Mouse (Mus musculus) liver, embryonic 16.5 days (tissue): Measurements from ENCODE around the gene Gpx3. TPM values are rescaled to one million over a fixed set of nuclear protein-coding genes. Genes with fewer than 3 reads are reported as not detected.

ENCODE experiments used
- ATAC-seq: fragments of 200-750 bp; cut with Nextera tagmentation; 2 replicates; pipeline ENCODE4 v1.8.0; 2017; ENCODE audit warnings: low read depth, mild to moderate bottlenecking, moderate number of reproducible peaks, moderate library complexity
- H3K27ac ChIP-seq: fragments of 300-500 bp; sonication (generic); 2 replicates; pipeline ENCODE4 v1.5.1; 2014; ENCODE audit warnings: mild to moderate bottlenecking, low read length
- H3K27me3 ChIP-seq: fragments of 300-500 bp; sonication (generic); 2 replicates; pipeline ENCODE4 v1.6.1; 2014; ENCODE audit warnings: low read depth, low read length, mixed read lengths; ENCODE audit not compliant: control insufficient read depth, insufficient read depth
- H3K36me3 ChIP-seq: fragments of 300-500 bp; sonication (generic); 2 replicates; pipeline ENCODE4 v1.6.1; 2014; ENCODE audit warnings: mild to moderate bottlenecking; ENCODE audit not compliant: control insufficient read depth, insufficient read depth
- H3K4me1 ChIP-seq: fragments of 300-500 bp; sonication (generic); 2 replicates; pipeline ENCODE4 v1.6.1; 2014; ENCODE audit warnings: low read depth, low read length, mixed read lengths; ENCODE audit not compliant: control insufficient read depth
- H3K4me2 ChIP-seq: fragments of 300-500 bp; sonication (generic); 2 replicates; pipeline ENCODE4 v1.6.1; 2014; ENCODE audit warnings: low read depth, low read length, mixed read lengths
- H3K4me3 ChIP-seq: fragments of 300-500 bp; sonication (generic); 2 replicates; pipeline ENCODE4 v1.5.1; 2014; ENCODE audit warnings: low read depth, mild to moderate bottlenecking, low read length
- H3K9ac ChIP-seq: fragments of 300-500 bp; sonication (generic); 2 replicates; pipeline ENCODE4 v1.6.1; 2014; ENCODE audit warnings: low read depth, low read length
- H3K9me3 ChIP-seq: fragments of 300-500 bp; sonication (generic); replicated peaks from 2 replicates; pipeline ENCODE4 v1.6.1; 2016; ENCODE audit warnings: low read length; ENCODE audit not compliant: control insufficient read depth
- WGBS: fragments of 180-500 bp; shearing (Covaris S2); extraction: QIAGEN DNeasy Blood & Tissue Kit; methylation state at CpG from one replicate; pipeline ENCODE4 v1.1.7; 2014; ENCODE audit not compliant: insufficient replicate concordance; 5-methylcytosine and 5-hydroxymethylcytosine counted together
- polyA plus RNA-seq: library from polyadenylated mRNA; unstranded; fragments of >200 nt; fragmentation: Nextera tagmentation; extraction: Ambion mirVana; gene quantifications from 2 replicates; pipeline ENCODE4 v1.2.1, GENCODE M21; 2015

Gene Gpx3
- polyA plus RNA-seq, 1 experiment from 2014 or later: 45.2 TPM

GRCm38 (mm10) chr11:54936771-54937140 lies 34.5 kb downstream of the Gpx3 start:
- Histone ChIP-seq H3K4me3 (no peak overlapping the region), H3K9me3 (no peaks in the 10 kb centered on the region), H3K36me3 (no peaks in the 10 kb centered on the region), H3K9ac (no peak overlapping the region), H3K4me1 (no peaks in the 10 kb centered on the region; the same call in 1 of the 2 replicates), H3K27me3 (no peaks in the 10 kb centered on the region), H3K27ac (no peak overlapping the region), H3K4me2 (no peak overlapping the region)
- no peak for ATAC-seq
- 67% methylated on average over 3 of the region's 3 CpGs for WGBS

GRCm38 (mm10) chr11:54939501-54939900 lies 37.2 kb downstream of the Gpx3 start:
- ATAC-seq: no peak
- Histone ChIP-seq H3K4me1 (no peaks in the 10 kb centered on the region; the same call in 1 of the 2 replicates), H3K4me2 (no peak overlapping the region), H3K36me3 (no peaks in the 10 kb centered on the region), H3K27ac (no peak overlapping the region), H3K4me3 (no peak overlapping the region), H3K27me3 (no peaks in the 10 kb centered on the region), H3K9ac (no peak overlapping the region), H3K9me3 (no peaks in the 10 kb centered on the region)
- WGBS: 82% methylated on average over 8 of the region's 8 CpGs

GRCm38 (mm10) chr11:54940056-54940455 lies 37.8 kb downstream of the Gpx3 start:
- H3K4me3 ChIP-seq: no peak overlapping the region
- no peaks in the 10 kb centered on the region; the same call in 1 of the 2 replicates for H3K4me1 ChIP-seq
- no peak overlapping the region for H3K9ac ChIP-seq
- WGBS: 69% methylated on average over 7 of the region's 7 CpGs
- H3K4me2 ChIP-seq: no peak overlapping the region
- no peaks in the 10 kb centered on the region for H3K9me3 ChIP-seq
- H3K27me3 ChIP-seq: no peaks in the 10 kb centered on the region
- H3K36me3 ChIP-seq: no peaks in the 10 kb centered on the region
- no peak overlapping the region for H3K27ac ChIP-seq
- no peak for ATAC-seq

DNA sequence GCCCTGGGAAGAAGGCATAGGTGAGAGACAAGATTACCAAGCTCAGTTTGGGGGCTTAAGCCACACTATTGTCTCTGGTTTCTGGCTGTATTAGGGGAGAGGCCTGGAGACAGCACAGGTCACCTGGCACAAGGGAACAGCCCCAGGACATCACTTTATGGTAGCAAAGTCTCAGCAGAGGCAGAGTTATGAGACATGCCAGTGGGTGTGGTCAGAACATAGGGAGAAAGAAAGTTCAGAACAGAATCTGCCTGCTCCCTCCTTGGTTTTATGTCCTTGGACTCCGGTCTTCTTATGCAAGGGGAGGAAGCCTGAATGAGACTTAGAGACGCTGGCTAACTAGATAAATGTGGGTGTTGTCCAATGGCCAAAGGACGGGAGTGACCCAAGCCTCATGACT lies 42.4 kb downstream of the Gpx3 start:
- Histone ChIP-seq H3K27me3 (no peaks in the 10 kb centered on the region), H3K27ac (no peak overlapping the region), H3K9ac (no peak overlapping the region), H3K4me2 (no peak overlapping the region), H3K4me1 (no peaks in the 10 kb centered on the region), H3K36me3 (no peaks in the 10 kb centered on the region), H3K4me3 (no peak overlapping the region), H3K9me3 (no peaks in the 10 kb centered on the region)
- 69% methylated on average over 3 of the region's 3 CpGs for WGBS
- no peak for ATAC-seq

GRCm38 (mm10) chr11:54949717-54950116 lies 47.5 kb downstream of the Gpx3 start:
- WGBS: 24% methylated on average over 1 of the region's 1 CpGs
- no peaks in the 10 kb centered on the region for H3K9me3 ChIP-seq
- peaks cover 5% of the 10 kb centered on the region for H3K4me1 ChIP-seq
- no peak overlapping the region for H3K9ac ChIP-seq
- no peaks in the 10 kb centered on the region for H3K27me3 ChIP-seq
- H3K4me2 ChIP-seq: no peak overlapping the region
- H3K4me3 ChIP-seq: no peak overlapping the region
- H3K36me3 ChIP-seq: no peaks in the 10 kb centered on the region
- no peak overlapping the region for H3K27ac ChIP-seq
- ATAC-seq: no peak

GRCm38 (mm10) chr11:54950684-54951083 lies 48.4 kb downstream of the Gpx3 start:
- no peaks in the 10 kb centered on the region for H3K36me3 ChIP-seq
- peaks cover 8% of the 10 kb centered on the region for H3K4me1 ChIP-seq
- H3K4me3 ChIP-seq: no peak overlapping the region
- H3K27ac ChIP-seq: no peak overlapping the region
- 59% methylated on average over 6 of the region's 6 CpGs for WGBS
- no peaks in the 10 kb centered on the region for H3K9me3 ChIP-seq
- no peak overlapping the region for H3K9ac ChIP-seq
- H3K4me2 ChIP-seq: no peak overlapping the region
- no peaks in the 10 kb centered on the region for H3K27me3 ChIP-seq
- no peak for ATAC-seq

DNA sequence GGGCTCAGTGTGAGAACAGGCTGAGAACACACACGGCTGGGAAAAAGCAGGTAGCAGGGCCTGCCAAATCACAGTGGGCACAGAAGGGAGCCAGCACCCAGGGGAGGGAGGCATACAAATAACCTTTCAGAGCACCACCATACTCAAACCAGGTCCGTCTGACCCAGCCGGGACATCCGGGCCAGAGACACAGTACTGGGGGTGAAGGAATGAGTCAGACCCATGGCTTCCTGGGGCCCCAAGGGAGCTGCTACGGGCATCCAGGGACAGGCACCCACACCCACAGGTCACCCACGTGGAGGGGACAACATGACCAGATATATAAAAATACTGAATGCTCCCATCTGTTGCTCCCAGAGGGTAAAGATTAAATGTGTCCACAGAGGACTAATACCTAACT lies 50.4 kb downstream of the Gpx3 start:
- no peak overlapping the region for H3K27ac ChIP-seq
- H3K27me3 ChIP-seq: no peaks in the 10 kb centered on the region
- H3K36me3 ChIP-seq: no peaks in the 10 kb centered on the region
- peak overlapping the region; percentile 15; the same call in 1 of the 2 replicates for H3K9ac ChIP-seq
- H3K9me3 ChIP-seq: no peaks in the 10 kb centered on the region
- no peak overlapping the region for H3K4me3 ChIP-seq
- WGBS: 36% methylated on average over 6 of the region's 6 CpGs
- ATAC-seq: no peak
- H3K4me1 ChIP-seq: peaks cover 11% of the 10 kb centered on the region
- H3K4me2 ChIP-seq: no peak overlapping the region

DNA sequence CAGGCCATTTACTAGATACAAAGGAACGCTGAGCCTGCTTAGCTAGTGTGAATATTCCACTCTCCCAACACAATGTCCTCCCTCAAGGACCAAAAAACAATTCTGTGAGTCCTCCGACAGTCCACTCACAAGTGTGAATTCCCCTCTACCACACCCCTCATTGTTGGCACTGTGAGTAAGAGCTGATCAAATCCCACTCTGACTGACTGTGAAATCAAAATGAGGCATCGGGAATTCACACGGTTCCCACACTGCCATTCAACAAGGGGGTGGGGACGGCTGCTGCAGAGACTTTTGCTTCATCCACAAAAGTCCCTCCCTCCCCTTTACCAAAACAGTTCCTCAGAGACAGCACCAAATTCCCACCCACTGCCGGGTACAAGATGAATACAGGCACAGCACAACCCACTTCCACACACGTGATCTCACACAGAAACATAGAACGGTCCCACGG lies 51.8 kb downstream of the Gpx3 start:
- Histone ChIP-seq H3K9ac (no peak overlapping the region), H3K4me1 (peaks cover 17% of the 10 kb centered on the region), H3K9me3 (no peaks in the 10 kb centered on the region), H3K27me3 (no peaks in the 10 kb centered on the region), H3K4me3 (no peak overlapping the region), H3K27ac (no peak overlapping the region), H3K4me2 (no peak overlapping the region), H3K36me3 (no peaks in the 10 kb centered on the region)
- ATAC-seq: no peak
- WGBS: 61% methylated on average over 9 of the region's 9 CpGs

- Histone ChIP-seq H3K9me3 (no peaks in the 10 kb centered on the region), H3K36me3 (no peaks in the 10 kb centered on the region), H3K27ac (no peak overlapping the region), H3K9ac (no peak overlapping the region), H3K4me2 (peak overlapping the region; percentile 66; the same call in 1 of the 2 replicates), H3K27me3 (no peaks in the 10 kb centered on the region), H3K4me3 (0 out of 2 replicates have a peak overlapping the region, but pooled peaks have one; percentile 87), H3K4me1 (peaks cover 17% of the 10 kb centered on the region)
- ATAC-seq: no peak
- 82% methylated on average over 8 of the region's 8 CpGs for WGBS
Measured at GRCm38 (mm10) chr11:54954716-54955115, 52.5 kb downstream of the Gpx3 start.
